Mouse (Mus musculus): ENCODE measurements at regions not wholly inside any gene's neighbourhood (a gene's known extent, or its start where the extent isn't known, plus 50 kb on each side); places are given as distances from the start of the nearest gene placed in this dataset.

- TF ChIP-seq CTCF (IDR thresholded peaks at IDR 0.05; ENCODE audit: borderline replicate concordance, control insufficient read depth, extremely low read depth, insufficient read depth, low read length, poor library complexity), result no peak
- no peak for TF ChIP-seq POLR2A (IDR thresholded peaks at IDR 0.05; ENCODE audit: control insufficient read depth, extremely low read depth, insufficient read depth, low read length, poor library complexity)
Observed at GRCm38 (mm10) chr13:37511006-37511405, 166.0 kb downstream of the Ly86 start.
